Mouse (Mus musculus): Measurements from ENCODE around the gene Arhgap40.

The Arhgap40 gene

DNA sequence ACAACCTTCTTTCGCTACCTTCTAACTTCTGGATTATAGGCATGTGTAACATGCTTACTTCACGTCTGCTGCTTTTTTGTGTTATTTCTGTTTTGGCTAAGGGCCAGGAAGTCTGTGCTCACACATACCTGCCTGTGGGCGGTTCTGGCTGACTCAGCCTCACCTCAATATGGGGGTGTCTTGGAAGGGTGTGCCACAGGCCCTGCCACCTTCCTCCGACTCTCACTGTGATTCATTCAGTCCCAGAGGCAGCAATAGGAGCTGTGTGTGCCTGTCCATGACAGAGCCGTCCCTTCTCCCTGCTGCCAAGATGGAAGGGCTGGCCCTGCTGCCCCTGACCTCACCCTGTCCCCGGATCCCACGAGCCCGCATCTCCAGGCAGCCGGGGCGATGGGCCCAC, at the start of gene Arhgap40:
Gene Arhgap40 (plus strand): TSS at position 269 of the 400 bp plus-strand sequence.
- no peak for DNase-seq

GRCm38 (mm10) chr2:158474159-158474558, 38.4 kb upstream of the Arhgap40 start:
- no peak for DNase-seq

DNA sequence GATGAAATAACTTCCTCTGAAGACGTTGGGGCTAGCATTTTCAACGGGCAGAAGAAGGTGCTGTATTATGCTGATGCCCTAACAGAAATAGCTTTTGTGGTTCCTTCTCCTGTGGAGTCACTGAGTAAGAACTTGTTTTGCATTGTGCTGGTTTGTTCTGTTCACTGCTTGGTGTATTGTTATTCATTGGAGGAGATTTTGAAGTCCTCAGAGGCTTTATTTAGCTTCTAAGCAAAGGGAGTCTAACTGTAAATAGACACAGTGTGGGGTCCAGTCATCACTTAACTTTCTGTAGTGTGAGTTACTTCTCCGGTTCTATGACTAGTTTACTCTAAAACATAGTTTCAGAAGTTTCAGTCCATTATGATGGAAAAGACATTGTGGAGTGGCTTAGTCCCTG, 35.0 kb upstream of the Arhgap40 start:
- DNase-seq, result no peak

DNA sequence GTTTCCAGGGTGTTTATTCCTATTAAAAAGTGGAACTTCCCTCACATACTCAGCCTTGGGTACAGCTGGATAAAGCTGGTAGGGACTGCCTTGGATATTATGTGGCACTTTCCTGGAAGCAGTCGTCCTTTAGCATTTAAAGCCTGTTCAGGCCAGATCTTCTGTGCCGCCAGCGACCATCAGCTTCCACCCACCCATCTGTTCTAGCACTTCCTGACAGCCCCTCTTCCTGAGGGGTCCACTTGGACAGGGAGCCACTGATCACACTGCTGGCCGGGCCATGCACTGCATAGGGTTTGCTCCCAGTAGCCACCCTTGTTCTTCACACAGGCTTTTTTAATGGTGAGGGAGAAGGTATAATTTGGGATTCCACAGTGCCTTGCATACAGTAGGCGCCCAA, 14.1 kb upstream of the Arhgap40 start:
- no peak for DNase-seq

GRCm38 (mm10) chr2:158501836-158502812, 10.5 kb upstream of the Arhgap40 start, which contains the start of gene Adig:
Adig (plus strand) TSS chr2:158502612.
- DNase-seq, result no peak

DNA sequence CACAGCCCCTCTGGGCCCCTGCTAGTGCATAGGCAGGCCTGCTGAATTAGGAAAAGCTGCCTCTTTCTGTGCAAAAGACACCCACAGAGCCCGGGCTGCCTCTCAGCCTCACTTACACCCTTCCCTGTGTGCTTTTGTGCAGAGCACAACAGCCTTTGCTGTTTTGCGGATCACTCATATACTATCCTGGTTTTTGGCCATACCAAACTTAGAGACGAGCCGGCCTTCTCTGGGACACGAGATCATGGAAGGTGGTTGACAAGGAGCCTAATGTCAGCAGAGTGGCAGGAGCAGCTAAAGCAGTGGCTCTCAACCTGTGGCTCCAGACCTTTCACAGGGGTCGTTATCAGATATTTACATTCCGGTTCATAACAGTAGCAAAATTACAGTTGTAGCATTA, 9.4 kb upstream of the Arhgap40 start:
- no peak for DNase-seq

DNA sequence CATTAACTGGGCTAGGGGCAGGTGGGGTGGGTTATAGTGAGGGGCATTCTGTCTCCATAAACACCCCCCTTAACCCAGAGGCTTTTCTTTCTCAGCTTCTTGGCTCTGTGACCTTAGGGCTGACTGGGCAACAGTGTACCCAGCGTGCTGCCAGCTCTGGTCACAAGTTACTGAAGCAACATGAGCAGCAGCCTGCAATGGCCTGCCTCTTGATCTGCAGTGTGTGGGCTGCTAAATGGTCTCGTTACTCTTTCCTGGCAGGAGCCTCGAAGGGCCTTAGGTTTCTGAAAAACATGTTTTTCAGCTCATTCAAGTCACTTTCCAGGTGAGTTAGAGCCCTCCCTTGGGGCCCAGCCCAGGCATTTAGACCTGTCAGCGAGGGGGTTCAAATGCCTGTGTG, 8.9 kb upstream of the Arhgap40 start:
- DNase-seq, result no peak

DNA sequence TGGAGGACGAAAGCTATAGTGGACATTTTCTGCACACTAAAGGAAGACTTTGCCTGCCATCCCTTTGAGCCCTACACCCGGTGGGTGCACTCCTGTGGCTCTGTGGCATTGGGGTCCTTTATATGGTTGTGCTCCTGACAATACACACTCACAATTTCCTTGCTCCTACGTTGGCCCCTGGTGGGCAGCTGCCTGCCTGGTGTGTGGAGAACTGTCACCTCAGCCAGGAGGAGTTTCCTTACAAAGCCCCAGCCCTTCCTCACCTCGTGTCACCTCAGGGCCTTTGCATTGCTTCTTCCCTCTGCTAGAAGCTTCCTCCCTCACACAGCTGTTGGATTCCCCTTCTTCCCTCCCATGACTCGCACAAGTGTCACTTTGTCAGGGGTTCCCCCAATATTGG, 6.1 kb upstream of the Arhgap40 start:
- no peak for DNase-seq

- DNase-seq, result no peak
Measured at GRCm38 (mm10) chr2:158507046-158507445, 5.5 kb upstream of the Arhgap40 start.

DNA sequence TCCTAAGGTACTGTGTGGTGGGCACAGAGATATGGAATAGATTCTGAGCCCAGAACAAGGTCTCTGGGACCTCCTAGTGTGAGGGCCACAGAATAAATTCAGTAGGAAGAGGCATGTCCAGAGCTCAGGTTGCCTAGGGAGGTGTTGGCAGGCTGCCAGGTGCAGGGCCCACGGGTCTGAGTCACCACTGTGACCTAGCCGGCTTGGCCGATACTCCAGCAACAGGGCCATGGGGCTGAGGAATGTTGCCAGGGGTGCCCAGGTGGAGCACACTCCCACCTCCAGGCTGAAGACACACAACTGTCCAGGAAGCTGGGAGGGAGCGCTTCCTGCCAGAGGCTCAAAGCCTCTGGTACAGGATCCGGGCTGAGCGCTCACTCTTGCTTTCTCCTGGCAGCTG, 1.9 kb upstream of the Arhgap40 start:
- DNase-seq, result peak; percentile 10

DNA sequence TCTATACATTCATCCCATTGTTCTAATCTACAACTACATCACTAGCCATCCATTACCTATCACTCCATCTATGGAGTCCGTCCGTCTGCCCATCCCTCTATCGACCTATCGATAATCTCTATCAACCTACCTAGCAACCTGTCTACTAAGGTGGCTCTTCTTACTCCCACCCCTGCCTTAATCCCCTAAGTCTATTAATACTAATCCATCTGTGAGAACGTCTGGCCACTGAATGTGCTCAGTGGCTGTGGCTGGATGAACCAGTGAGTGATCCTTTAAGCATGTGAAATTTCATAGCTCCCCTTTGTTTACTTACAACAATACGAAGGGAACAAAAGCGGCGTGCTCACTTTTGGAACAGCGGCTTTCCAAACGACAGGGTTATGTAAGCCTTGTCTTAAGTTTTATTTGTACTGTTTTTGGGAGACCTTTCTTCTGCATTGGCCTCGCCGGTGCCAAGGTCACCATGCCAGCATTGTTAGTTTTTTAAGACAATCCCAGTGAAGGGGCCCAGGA, 1.3 kb downstream of the Arhgap40 start:
- no peak for DNase-seq

DNA sequence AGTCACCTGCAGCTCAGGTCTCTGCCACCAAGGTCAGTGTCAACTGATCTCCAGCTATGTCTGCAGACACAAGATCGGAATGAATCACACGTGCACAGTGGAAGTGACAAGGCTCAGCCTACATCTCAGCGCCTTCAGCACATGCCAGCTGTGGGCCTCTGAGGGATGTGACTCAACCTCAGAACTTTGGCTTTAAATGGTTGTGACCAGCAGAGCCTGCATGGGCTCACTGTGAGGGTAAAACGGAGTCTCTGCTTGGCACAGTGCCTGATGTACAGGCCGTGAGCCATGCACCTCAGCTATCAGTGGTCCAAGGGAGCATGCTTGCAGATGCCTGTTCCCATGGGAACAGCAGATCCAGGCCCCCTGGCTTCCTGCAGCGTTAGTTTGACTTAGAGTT, 6.0 kb downstream of the Arhgap40 start:
- no peak for DNase-seq

GRCm38 (mm10) chr2:158519071-158519470, 6.5 kb downstream of the Arhgap40 start:
- DNase-seq, result no peak

DNA sequence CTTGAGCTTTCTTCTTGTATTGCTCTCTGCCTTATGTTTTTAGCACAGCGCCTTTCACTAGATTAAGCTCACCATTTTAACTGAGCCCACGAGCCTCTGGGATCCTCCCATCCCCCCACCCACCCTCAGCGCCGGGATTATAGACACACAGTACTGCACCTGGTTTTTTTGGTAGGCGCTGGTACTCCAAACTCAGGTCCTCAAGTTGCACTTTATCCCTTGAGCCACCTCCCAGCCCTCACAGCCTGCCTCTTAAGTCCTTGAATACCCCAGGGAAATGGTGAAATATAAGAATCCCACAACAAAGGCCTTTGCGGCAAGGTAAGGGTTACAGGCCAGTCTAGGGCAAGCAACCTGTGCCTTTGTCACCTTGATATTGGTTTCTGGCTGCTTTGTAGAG, 7.2 kb downstream of the Arhgap40 start:
- no peak for DNase-seq

- no peak for DNase-seq
Measured at GRCm38 (mm10) chr2:158523060-158523459, 10.5 kb downstream of the Arhgap40 start.

DNA sequence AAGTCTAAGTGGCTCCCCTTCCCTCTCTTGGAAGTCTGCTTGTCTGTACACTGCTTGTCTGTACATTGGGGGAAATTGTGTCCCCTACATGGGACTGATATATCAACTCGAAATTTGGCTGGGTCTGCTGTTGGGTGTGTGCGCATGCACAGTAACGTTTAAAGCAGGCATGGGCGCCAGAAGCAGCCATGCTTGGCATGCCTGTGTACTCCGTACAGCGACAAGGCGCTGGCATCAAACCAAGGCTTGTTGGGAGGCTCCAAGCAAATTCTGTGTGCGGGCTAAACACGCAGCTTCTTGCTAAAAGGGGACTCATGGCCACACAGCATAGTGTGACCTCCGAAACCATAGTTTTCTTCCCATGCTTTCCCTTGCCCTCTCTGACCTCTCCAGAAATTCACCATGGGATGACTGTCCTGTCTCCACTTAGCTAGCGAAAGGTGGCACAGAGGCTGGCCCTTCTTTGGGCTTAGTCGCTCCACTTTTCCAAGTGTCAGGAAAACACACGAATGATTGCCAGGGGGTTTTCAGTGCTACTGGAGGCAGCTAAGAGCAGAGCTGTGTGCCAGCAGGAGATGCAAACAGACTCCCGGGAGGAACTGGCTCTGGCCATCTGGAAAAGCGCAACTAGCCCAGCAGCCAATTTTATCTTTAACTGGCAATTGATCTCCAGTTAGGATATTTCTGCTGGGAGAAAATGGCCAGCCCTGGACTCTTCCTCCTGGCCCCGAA, 11.7 kb downstream of the Arhgap40 start:
- DNase-seq, result no peak

- DNase-seq, result peak; percentile 50
Measured at GRCm38 (mm10) chr2:158534090-158534489, 21.5 kb downstream of the Arhgap40 start.

- DNase-seq, result no peak
Measured at GRCm38 (mm10) chr2:158534559-158534958, 22.0 kb downstream of the Arhgap40 start.

DNA sequence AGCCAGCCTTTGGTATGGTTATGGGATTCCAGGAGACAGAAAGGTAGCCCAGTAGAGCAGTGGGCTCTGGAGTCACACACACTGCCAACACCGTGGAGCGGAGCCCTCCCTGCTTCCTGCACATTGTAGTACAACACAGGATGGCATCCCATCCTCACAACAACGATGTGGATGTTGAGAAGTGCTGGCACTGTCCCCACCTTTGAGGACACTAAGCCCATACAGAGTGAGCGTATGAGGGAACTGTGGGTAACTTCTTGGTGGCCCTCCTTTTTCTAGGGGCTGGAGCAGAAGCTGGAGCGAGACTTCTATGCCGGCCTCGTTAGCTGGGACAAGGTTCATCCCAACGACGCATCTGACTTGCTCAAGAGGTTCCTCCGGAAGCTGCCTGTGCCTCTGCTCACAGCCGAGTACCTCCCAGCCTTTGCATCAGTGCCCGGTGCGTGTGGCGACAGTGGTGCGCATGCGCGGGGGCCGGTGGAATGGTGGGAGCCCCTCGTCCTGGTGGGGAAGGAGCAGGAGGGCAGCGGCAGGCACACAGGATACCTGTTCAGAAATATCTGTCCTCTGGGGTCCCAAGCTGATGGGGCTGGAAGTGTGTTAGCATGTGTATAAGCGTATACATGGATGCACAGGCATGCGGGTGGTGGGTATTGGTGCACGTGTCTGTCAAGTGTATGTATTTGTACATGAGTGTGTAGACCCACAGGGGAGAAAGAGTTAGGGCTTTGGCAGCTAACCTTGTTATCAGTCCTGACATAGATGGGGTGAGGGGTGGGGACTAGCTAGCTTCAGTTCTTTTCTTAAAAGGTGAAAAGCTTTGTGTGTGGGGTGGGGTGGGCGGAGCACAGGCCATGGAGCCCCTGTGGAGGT, 27.1 kb downstream of the Arhgap40 start:
- peak; percentile 48 for DNase-seq

- no peak for DNase-seq
Measured at GRCm38 (mm10) chr2:158541286-158541685, 28.7 kb downstream of the Arhgap40 start.

DNA sequence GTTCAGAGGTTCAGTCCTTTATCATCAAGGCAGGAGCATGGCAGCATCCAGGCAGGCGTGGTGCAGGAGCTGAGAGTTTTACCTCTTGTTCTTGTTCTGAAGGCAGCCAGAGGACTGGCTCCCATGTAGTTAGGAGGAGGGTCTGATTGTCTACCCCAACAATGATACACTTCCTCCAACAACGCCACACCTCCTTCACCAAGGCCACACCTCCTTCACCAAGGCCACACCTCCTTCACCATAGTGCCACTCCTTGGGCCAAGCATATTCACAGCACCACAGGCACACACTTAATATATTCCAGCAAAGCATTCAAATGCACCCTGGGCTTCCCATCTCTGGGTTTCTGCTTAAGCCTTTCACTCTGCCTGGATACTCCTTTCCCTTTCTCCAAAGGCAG, 32.7 kb downstream of the Arhgap40 start:
- no peak for DNase-seq

GRCm38 (mm10) chr2:158546751-158547150, 34.2 kb downstream of the Arhgap40 start:
- DNase-seq, result peak; percentile 80

- peak; percentile 81 for DNase-seq
Measured at GRCm38 (mm10) chr2:158550067-158550466, 37.5 kb downstream of the Arhgap40 start.
